Mouse (Mus musculus): Measurements from ENCODE around the gene Grip2.

The Grip2 gene

GRCm38 (mm10) chr6:91729677-91730127, 97.3 kb downstream of the Grip2 start:
- DNase-seq (ENCODE audit: low read depth, low spot score): no peak

- no peak for DNase-seq (ENCODE audit: low read depth, low spot score)
Observed at GRCm38 (mm10) chr6:91728939-91729619, 98.0 kb downstream of the Grip2 start.

GRCm38 (mm10) chr6:91727361-91727760, 99.7 kb downstream of the Grip2 start:
- DNase-seq (ENCODE audit: low read depth, low spot score): no peak

GRCm38 (mm10) chr6:91721215-91721701, 105.8 kb downstream of the Grip2 start:
- DNase-seq (ENCODE audit: low read depth, low spot score): no peak

- DNase-seq (ENCODE audit: low read depth, low spot score): no peak
Observed at GRCm38 (mm10) chr6:91720588-91721214, 106.3 kb downstream of the Grip2 start.

GRCm38 (mm10) chr6:91719865-91720533, 107.1 kb downstream of the Grip2 start:
- DNase-seq (ENCODE audit: low read depth, low spot score): no peak

GRCm38 (mm10) chr6:91719042-91719747, 107.9 kb downstream of the Grip2 start:
- no peak for DNase-seq (ENCODE audit: low read depth, low spot score)

GRCm38 (mm10) chr6:91718603-91719002, 108.4 kb downstream of the Grip2 start:
- DNase-seq (ENCODE audit: low read depth, low spot score): no peak

- DNase-seq (ENCODE audit: low read depth, low spot score): no peak
Observed at GRCm38 (mm10) chr6:91718067-91718466, 109.0 kb downstream of the Grip2 start.

- no peak for DNase-seq (ENCODE audit: low read depth, low spot score)
Observed at GRCm38 (mm10) chr6:91715988-91716810, 110.9 kb downstream of the Grip2 start.

- DNase-seq (ENCODE audit: low read depth, low spot score): no peak
Observed at GRCm38 (mm10) chr6:91715023-91715422, 112.0 kb downstream of the Grip2 start.

- no peak for DNase-seq (ENCODE audit: low read depth, low spot score)
Observed at GRCm38 (mm10) chr6:91713370-91713896, 113.6 kb downstream of the Grip2 start.

- no peak for DNase-seq (ENCODE audit: low read depth, low spot score)
Observed at GRCm38 (mm10) chr6:91712855-91713331, 114.2 kb downstream of the Grip2 start.

- DNase-seq (ENCODE audit: low read depth, low spot score): no peak
Observed at GRCm38 (mm10) chr6:91712097-91712854, 114.8 kb downstream of the Grip2 start.
